Mouse (Mus musculus) spleen, postnatal 4 days (tissue): ENCODE results near the gene Cacna1c.

Experiments used
- DNase-seq, 2 experiments: peaks; one replicate each; pipeline ENCODE4 v3.0.0; 2022; ENCODE audit warnings: low spot score in 2 of 2

Cacna1c gene

GRCm38 (mm10) chr6:119010875-119011274 lies 185.3 kb downstream of the Cacna1c start:
- no peak for DNase-seq

DNA sequence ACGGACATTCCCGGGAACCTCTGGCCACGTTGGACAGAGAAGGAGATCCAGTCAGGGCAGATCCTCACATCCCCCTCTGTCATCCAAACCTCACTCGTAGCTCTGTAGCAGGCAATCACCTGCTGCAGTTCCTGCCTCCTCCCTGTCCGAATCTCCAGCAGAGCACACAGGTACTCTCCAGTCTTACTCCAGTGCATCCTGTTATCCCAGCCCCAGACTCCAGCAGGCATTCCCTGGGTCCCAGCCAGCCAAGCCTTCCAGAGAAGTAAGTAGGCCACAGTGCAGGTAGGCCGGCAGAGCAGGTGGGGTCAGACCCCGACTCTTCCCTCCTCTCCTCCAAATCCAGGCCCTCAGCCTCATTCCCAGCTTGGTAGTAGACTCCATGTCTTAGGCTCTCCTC lies 186.7 kb downstream of the Cacna1c start:
- no peak for DNase-seq

DNA sequence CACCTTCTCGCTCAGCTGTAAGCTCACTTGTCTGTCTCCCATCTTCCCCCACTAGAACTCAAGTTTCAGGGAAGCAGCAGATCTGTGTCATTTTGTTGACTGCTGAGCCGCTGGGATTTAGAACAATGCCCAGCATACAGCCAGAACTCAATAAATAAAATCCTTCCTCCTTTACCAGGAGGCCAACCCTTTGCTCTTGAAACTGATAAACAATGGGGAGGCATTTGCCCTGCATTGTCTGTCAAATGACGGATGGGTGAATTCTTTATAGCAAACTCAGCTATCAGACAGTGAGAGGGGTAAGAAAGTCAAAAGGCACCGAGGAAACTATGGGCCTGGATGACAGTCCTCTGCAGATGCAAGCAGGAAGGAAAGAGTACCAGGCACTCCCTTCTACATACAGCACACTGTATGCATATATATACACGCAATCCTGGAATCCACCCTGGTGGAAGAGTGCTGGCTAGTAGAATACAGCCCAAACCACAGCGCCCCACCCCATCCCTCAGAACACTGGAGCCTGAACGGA lies 187.5 kb downstream of the Cacna1c start:
- no peak for DNase-seq

DNA sequence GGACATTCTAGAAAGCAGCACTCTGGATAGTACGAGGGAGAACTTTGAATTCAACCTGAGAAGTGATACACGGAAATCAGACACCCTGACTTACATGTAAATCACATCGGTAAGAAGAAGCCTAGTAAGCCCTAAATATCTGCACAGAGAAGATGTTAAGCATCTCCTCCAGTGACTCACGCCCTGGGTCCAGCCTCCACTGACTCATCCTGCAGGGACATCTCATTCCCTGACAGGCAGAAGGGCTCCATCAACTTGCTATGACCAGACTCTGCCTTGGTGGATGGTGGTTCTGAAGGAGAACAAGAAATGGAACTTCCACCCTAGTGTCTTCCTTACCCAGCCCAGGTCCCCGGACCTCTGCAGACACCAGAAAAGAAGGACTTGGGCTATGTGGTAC lies 191.6 kb downstream of the Cacna1c start:
- DNase-seq = no peak

- no peak for DNase-seq
These were observed 194.8 kb downstream of the Cacna1c start for GRCm38 (mm10) chr6:119001442-119001841.

DNA sequence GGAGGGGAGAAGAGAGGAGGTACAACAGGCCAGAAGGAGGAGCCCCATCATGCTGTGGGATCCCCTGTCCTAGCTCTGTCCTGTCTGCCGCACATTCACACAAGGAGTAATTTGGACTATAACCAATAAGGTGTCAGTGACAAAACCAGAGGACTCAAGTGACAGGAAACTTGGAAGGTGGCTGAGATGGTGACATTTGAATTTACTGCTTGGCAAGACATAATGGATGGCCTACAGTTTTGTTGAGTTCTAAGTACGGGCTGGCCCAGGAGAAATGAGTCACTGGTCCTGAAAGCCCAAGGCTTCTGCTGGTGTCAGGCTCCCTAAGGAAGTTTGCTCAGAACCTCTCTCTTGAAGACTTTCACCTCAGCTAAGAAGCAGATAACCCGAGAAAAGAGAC lies 196.0 kb downstream of the Cacna1c start:
- DNase-seq = no peak

GRCm38 (mm10) chr6:118999329-118999875 lies 196.8 kb downstream of the Cacna1c start:
- DNase-seq = no peak

GRCm38 (mm10) chr6:118997397-118997796 lies 198.8 kb downstream of the Cacna1c start:
- DNase-seq = no peak

DNA sequence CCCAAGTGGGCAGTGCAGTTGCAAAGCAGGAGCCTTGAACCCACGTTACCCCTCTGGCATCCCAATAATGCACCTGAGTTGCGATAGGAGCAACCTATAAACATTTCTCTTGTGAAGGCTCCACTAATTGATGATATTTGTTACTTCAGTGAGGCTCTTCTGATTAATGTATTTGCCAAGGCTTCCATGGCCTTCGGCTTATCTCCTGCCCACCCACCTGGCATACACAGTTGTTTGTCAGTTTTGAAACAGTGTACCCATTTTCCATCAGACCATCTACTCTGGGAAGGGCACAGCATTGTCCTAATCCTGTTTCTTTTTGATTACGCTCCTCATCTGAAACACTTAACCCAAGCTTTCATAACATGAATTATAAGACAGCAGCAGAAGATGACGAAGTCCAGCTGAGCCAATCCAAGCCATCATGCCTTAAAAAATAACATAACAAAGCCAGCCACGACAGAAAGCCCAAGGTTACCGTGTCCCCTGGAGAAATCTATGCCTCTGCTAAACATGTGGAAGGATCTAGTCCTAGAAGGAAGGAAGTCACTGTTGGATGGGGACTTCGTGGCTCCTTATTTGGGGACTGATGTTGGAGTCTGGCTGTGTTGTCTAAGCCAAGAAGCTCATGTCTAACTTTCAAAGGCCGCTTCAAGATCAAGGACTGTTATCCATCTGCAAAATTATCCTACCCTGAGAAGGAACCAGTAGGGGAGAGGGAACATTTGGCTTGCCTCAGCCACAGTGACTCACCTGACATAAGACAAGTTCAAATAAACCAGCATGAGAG lies 201.8 kb downstream of the Cacna1c start:
- DNase-seq = no peak

- no peak for DNase-seq
These were observed 203.8 kb downstream of the Cacna1c start for GRCm38 (mm10) chr6:118992391-118992790.

DNA sequence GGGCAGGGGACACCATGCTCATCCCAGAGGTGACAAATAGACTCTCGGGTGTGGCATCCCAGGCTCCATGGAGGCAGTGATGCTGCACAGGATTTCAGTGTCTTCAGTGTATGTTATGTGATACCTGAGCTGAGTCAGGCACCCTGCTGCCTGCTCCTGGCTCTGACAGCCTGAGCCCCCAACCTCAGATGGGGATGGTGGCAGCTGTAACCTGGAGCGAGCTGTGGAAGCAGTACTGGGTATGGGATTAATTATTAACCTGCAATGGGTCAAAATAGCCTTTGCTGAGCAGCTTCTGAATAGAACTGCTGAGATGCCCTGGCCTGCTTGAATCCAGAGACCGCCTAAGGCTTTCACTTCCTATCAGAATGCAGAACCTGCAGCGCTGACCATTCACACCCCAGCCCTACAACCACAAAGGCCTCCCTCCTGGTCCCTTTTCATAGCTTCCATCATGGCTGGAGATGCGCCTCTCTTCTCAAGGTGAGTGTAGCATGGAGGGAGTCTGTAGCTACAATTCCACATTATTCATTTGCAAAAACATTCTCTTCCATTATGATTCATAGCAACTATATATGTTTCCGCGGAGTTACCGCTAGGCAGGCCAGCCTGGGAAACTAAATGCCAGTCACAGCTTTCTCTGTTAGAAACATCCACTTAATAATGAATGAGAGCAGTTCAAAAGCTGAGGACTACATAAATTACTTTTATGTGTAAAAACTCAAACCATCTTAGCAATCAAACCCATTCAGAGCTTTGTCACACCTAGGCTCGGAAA lies 206.0 kb downstream of the Cacna1c start:
- no peak for DNase-seq

- DNase-seq = no peak
These were observed 211.9 kb downstream of the Cacna1c start for GRCm38 (mm10) chr6:118984181-118984901.

DNA sequence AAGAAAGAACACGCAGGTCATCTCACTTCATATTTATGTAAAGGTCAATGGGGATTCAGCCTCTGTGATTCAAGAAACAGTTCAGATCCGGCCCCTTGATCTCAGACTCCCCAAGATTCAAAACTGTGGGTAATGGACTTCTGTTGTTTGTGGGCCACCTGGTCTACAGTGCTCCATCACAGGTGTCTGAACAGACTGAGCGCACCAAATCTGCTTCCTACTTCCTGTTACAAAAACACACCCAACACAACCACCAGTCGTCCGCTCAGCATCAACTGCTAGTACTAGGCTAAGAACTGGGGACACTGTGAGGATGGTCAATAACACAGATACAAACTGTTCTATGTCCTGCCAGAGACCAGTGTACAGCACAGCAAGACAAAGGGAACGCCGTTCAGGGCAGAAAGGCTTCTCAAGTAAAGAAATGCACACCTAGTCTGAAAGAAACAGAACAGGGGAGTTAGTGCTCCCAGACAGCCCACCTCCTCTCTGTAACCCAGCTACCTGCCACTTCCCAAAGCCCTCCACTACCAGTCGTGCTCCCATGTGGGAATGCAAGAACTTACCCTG lies 212.7 kb downstream of the Cacna1c start:
- no peak for DNase-seq

GRCm38 (mm10) chr6:118980265-118980664 lies 216.0 kb downstream of the Cacna1c start:
- no peak for DNase-seq

- DNase-seq = no peak
These were observed 218.6 kb downstream of the Cacna1c start for GRCm38 (mm10) chr6:118977443-118978271.

- no peak for DNase-seq
These were observed 219.6 kb downstream of the Cacna1c start for GRCm38 (mm10) chr6:118976617-118977016.

DNA sequence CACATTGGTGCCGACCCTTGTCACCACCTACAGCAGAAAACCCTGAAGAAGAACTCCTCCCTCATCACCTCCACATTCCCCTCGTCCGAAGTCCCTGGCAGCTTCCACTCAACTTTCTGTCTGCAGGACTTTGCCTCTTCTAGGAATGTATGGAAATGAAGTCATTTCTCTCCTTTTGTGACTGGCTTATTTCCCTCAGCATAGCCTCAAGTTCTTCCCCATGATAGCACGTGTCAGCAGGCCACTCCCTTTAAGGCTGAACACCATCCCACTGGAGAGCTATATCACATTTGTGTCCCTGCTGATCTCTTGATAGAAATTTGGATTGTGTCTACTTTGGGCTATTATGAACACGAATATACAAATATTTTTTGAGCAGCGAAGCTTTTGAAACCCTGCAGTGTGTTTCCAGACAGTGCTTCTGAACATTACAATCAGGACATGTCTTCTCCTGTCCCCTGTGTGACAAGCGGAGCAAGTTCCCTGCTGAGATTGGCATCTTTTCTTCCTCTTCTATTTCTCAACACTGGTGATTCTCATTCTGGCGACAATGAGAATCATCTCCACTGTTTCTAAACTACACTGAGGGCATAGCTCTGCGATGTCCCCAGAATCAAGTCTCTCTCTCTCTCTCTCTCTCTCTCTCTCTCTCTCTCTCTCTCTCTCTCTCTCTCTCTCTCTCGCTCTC lies 224.2 kb downstream of the Cacna1c start:
- DNase-seq = no peak

DNA sequence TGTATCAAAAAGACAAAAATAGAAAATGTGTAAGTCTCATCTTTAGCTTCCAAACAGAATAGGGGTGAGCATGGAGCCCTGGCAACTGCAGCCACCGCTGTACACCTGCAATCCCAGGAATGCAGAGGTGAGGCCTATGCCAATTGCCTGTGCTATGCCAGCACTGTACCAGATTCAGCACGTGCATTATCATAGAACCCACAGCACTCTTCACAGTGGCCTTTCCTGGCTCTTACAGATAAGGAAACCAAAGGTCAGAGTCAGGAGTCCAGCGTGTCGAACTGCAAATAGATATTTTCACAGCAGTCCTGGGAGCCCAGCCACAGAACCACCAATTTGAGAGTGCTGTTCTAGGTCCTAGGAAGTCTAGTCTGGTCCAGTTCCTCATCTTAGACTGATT lies 227.4 kb downstream of the Cacna1c start:
- no peak for DNase-seq

DNA sequence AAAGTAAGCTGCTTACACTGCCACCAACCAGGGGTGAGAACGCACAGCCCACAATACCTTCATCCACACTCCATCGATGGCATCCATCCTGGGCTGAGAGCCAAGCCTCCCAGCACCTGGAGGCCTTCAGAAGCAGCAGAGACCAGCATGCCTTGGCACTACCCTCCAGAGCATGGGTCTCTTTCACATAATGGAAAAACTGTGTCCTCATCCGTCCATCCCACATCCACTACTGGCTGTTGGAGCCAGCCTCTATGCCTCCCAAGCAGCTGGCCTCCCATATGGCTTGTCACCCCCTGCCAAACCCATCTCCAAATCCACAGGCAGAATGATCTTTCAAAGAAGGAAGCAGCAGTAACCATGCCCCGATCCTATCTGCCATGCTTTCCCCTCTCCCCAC lies 229.3 kb downstream of the Cacna1c start:
- no peak for DNase-seq

- no peak for DNase-seq
These were observed 230.6 kb downstream of the Cacna1c start for GRCm38 (mm10) chr6:118965577-118965976.
